Mouse (Mus musculus) neural tube, embryonic 14.5 days (tissue): ENCODE data around the gene Aff4. TPM values are rescaled to one million over a fixed set of nuclear protein-coding genes. Genes with fewer than 3 reads are reported as not detected.

Source experiments
- ATAC-seq: fragments of 200-750 bp; cut with Nextera tagmentation; 2 replicates; pipeline ENCODE4 v1.8.0; 2017; ENCODE audit warnings: low read depth, mild to moderate bottlenecking, moderate TSS enrichment, moderate library complexity
- H3K27ac ChIP-seq: fragments of 300-500 bp; sonication (generic); 2 replicates; pipeline ENCODE4 v1.5.1; 2014; ENCODE audit warnings: low read depth, mild to moderate bottlenecking, control low read depth, low read length, moderate library complexity, mixed read lengths
- H3K27me3 ChIP-seq: fragments of 300-500 bp; sonication (generic); 2 replicates; pipeline ENCODE4 v1.6.1; 2014; ENCODE audit warnings: low read length; ENCODE audit not compliant: control insufficient read depth, insufficient read depth
- H3K36me3 ChIP-seq: fragments of 300-500 bp; sonication (generic); 2 replicates; pipeline ENCODE4 v1.6.1; 2014; ENCODE audit warnings: low read length, mixed read lengths; ENCODE audit not compliant: control insufficient read depth, insufficient read depth
- H3K4me1 ChIP-seq: fragments of 300-500 bp; sonication (generic); 2 replicates; pipeline ENCODE4 v1.6.1; 2014; ENCODE audit warnings: low read length; ENCODE audit not compliant: control insufficient read depth, insufficient read depth
- H3K4me2 ChIP-seq: fragments of 300-500 bp; sonication (generic); 2 replicates; pipeline ENCODE4 v1.6.1; 2014; ENCODE audit warnings: mild to moderate bottlenecking, low read depth, low read length, control low read depth
- H3K4me3 ChIP-seq: fragments of 300-500 bp; sonication (generic); 2 replicates; pipeline ENCODE4 v1.5.1; 2014; ENCODE audit warnings: low read depth, low read length, control low read depth, mixed read lengths
- H3K9ac ChIP-seq: fragments of 300-500 bp; sonication (generic); replicated peaks from 2 replicates; pipeline ENCODE4 v1.6.1; 2014; ENCODE audit warnings: low read depth, mild to moderate bottlenecking, control low read depth, low read length, mixed read lengths
- H3K9me3 ChIP-seq: fragments of 300-500 bp; sonication (generic); 2 replicates; pipeline ENCODE4 v1.6.1; 2016; ENCODE audit warnings: low read length; ENCODE audit not compliant: control insufficient read depth
- WGBS: fragments of 180-500 bp; shearing (Covaris S2); extraction: QIAGEN DNeasy Blood & Tissue Kit; methylation state at CpG from one replicate; pipeline ENCODE4 v1.1.7; 2014; 5-methylcytosine and 5-hydroxymethylcytosine counted together
- polyA plus RNA-seq: library from polyadenylated mRNA; unstranded; fragments of >200 nt; fragmentation: Nextera tagmentation; extraction: Ambion mirVana; gene quantifications from 2 replicates; pipeline ENCODE4 v1.2.1, GENCODE M21; 2014

Aff4 gene
- polyA plus RNA-seq, 1 experiment from 2014 or later = 95.0 TPM

DNA sequence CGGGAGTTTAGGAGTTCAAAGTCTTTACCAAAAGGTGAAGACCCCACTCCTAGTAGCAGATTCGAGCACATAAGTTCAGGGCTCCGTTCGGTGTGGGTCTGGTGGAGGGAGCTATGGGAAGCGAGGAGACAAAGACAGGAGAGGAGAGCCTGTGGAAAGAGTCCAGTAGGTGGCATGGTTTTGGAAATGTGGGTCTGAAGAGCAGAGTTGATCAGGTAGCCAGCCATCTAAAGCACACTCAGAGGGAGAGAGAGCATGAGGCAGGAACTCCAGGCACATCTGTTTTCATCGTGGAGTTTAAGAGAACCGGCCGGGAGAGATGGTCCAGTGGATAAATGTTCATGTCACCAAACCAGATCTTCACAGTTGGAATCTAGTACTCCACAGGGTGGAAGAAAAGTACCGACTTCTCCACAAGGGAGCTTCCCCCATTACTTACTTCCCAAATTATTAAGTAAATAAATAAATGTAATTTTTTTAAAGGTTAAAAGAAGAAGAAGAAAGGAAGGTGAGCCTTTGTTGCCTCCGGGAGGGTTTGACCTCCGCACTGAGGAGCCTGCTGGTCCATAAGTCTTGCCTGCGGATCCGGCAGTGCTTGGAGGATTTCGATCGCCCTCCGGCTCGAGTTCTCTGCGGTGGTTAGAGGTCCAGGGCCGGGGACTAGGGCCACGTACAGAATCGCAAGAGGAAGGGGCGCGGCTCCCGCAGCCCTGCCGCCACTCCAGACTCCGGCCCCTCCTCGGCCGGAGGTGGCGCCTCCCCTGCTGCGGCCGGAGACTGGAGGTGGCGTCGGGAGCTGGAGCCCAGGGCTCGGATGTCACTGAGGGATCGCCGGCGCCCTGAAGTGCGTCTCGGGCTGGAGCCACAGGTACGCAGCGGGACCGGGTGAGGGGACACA lies 106.1 kb downstream of the Aff4 start, which contains the start of the genes Gm10447 and Shroom1:
Gm10447 (minus strand) TSS at position 637 of the 898 bp plus-strand sequence.
Shroom1 (plus strand) TSS at position 732 of the 898 bp plus-strand sequence.
- peaks cover 7% of the 10 kb centered on the region for H3K4me1 ChIP-seq
- H3K27ac ChIP-seq = no peak within 1 kb of the TSS
- no peaks in the 10 kb centered on the region for H3K9me3 ChIP-seq
- peak within 1 kb of the TSS; percentile 37 for H3K9ac ChIP-seq
- H3K4me3 ChIP-seq = peak within 1 kb of the TSS; percentile 42
- H3K27me3 ChIP-seq = peaks cover 19% of the 10 kb centered on the region
- no peaks in the 10 kb centered on the region for H3K36me3 ChIP-seq
- peak; percentile 24; the same call in 1 of the 2 replicates for ATAC-seq
- WGBS = 6% methylated on average over 42 of the region's 42 CpGs
- peak within 1 kb of the TSS; percentile 62 for H3K4me2 ChIP-seq

DNA sequence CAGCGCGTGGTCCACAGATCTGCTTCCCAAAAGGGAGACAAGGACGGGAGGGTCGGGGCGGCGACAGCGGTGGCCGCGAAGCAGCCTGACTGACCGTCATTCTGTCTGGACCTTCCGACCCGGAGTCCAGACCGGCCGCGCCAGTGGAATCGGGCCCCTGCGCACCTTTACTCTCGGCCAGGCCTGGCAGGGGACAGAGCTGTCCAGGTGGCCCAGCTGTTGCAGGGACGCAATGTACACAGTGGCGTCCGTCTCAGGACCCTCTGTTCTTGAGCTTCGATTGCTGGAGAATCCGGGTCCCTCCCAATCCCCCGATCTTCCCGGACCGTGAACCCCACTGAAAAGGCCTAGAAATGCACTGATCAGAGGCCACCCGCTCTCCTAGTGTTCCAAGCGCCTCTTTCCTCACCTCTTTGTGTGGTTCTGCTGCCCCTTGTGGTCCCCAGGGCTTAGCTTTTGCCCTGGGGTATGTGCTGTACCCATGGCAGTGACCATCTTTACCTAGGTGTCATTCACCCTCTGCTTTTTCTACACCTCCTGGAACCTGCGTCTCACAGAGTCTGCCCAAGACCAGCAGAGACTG lies 106.8 kb downstream of the Aff4 start:
- Histone ChIP-seq H3K4me3 (peak overlapping the region; percentile 42), H3K9ac (peak overlapping the region; percentile 37), H3K4me2 (peak overlapping the region; percentile 62), H3K27ac (no peak overlapping the region), H3K36me3 (no peaks in the 10 kb centered on the region), H3K27me3 (peaks cover 24% of the 10 kb centered on the region), H3K4me1 (peaks cover 7% of the 10 kb centered on the region), H3K9me3 (no peaks in the 10 kb centered on the region)
- 5% methylated on average over 29 of the region's 29 CpGs for WGBS
- 0 out of 2 replicates have a peak, but pooled peaks have one; percentile 28 for ATAC-seq

GRCm38 (mm10) chr11:53458996-53459395 lies 108.4 kb downstream of the Aff4 start:
- WGBS = 58% methylated on average over 3 of the region's 3 CpGs
- Histone ChIP-seq H3K9me3 (no peaks in the 10 kb centered on the region), H3K9ac (no peak overlapping the region), H3K4me1 (peaks cover 16% of the 10 kb centered on the region), H3K27ac (no peak overlapping the region), H3K4me2 (no peak overlapping the region), H3K27me3 (peaks cover 37% of the 10 kb centered on the region), H3K36me3 (no peaks in the 10 kb centered on the region), H3K4me3 (no peak overlapping the region)
- ATAC-seq = no peak

GRCm38 (mm10) chr11:53460192-53460591 lies 109.6 kb downstream of the Aff4 start:
- 80% methylated on average over 3 of the region's 3 CpGs for WGBS
- Histone ChIP-seq H3K27ac (no peak overlapping the region), H3K4me2 (no peak overlapping the region), H3K9me3 (no peaks in the 10 kb centered on the region), H3K4me3 (no peak overlapping the region), H3K36me3 (no peaks in the 10 kb centered on the region), H3K4me1 (peaks cover 16% of the 10 kb centered on the region), H3K9ac (no peak overlapping the region), H3K27me3 (peaks cover 47% of the 10 kb centered on the region)
- no peak for ATAC-seq

DNA sequence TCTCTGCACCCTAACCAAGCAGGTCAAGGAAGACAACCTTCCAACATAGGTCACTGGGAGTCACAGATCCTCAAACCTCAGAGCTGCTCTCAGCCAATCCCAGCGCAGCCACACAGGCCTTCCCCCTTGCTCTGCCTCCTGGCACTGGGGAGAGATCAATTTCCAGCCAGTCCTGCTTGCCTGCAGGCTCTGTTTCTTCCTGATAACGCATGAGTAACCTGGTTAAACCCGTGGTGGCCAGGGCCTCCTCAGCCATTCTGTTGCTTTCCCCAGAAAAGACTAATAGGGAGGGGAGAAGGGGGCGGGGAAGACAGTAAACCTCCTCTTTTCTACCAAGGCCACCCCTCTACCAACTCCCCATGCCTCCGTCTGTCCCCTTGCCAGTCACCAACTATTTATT lies 111.1 kb downstream of the Aff4 start:
- Histone ChIP-seq H3K9ac (no peak overlapping the region), H3K4me1 (peaks cover 19% of the 10 kb centered on the region), H3K36me3 (no peaks in the 10 kb centered on the region), H3K9me3 (no peaks in the 10 kb centered on the region), H3K4me2 (no peak overlapping the region), H3K27me3 (peaks cover 51% of the 10 kb centered on the region), H3K4me3 (no peak overlapping the region), H3K27ac (no peak overlapping the region)
- 17% methylated on average over 5 of the region's 5 CpGs for WGBS
- ATAC-seq = no peak

DNA sequence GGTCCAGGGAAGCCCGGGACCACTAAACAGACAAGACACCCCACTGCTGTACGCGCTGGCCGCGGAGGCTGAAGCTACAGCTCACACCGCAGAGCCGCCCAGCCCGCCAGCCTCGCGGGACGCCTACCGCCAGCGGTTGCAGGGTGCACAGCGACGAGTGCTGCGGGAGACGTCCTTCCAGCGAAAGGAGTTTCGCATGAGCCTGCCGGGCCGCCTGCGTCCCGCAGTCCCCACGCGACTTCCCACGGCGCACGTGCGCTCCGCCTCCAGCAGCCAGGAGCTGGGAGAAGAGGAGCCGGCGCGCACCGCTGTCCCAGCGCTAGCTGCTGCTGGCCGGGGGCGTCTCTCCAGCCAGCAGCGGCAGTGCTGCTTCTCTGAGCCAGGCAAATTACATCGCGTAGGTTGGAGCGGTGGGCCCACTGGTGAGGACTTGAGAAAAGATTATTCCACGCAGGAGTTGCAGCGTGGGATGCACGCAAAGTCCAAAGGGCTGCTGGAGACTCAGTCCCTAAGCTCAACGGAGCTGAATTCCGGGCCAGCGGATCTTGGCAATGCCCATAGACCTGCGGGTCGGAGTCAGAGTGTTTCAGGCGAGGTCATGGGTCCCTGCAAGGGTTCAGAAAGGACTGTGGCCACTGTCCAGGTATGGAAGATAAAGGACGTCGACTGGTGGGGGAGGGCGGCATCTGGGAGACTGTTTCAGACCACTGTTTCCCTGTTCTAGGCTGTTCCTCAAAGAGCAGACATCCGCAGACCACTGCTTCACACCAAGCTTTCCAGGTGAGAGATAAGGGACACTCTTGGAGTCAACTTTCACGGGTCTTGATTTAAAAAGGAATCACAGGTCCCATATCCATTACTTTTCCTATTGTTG lies 113.2 kb downstream of the Aff4 start:
- Histone ChIP-seq H3K27me3 (peaks cover 39% of the 10 kb centered on the region), H3K9ac (peak overlapping the region; percentile 46; the same call in 1 of the 2 replicates)
- peak; percentile 25; the same call in 1 of the 2 replicates for ATAC-seq

DNA sequence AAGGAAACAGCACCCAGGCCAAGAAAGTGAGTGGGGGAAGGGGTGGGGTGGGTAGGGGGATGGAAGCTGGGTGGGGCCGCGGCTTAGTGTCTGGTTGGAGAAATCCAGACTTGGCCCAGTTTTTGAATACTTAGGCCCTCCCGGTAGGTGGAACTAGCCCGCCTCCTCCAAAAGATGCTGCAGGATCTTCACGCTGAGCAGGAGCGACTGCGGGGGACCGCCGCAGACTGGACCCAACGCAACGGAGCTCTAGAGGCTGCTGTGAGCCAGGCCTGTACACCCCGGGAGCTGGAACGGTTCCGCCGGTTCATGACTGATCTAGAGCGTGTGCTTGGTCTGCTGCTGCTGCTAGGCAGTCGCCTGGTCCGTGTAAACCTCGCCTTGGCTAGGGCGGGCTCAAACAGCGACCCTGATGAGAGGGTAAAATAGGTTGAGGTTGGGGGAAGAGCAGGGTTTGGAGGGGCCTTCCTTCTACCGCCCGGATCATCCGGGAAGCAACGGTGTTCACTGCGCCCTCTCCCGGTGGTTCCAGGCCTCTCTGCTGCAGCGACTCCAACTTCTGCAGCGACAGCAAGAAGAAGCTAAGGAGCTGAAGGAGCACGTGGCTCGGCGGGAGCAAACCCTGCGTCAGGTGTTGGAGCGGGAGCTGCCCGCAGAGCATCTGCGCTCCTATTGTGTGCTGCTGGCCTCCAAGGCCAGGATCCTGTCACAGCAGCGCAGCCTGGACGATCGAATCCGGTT lies 115.8 kb downstream of the Aff4 start:
- no peaks in the 10 kb centered on the region for H3K36me3 ChIP-seq
- H3K27me3 ChIP-seq = peaks cover 36% of the 10 kb centered on the region
- 7% methylated on average over 40 of the region's 40 CpGs for WGBS
- peak overlapping the region; percentile 50 for H3K4me2 ChIP-seq
- 0 out of 2 replicates have a peak overlapping the region, but pooled peaks have one; percentile 18 for H3K9ac ChIP-seq
- H3K4me1 ChIP-seq = peaks cover 20% of the 10 kb centered on the region
- no peaks in the 10 kb centered on the region for H3K9me3 ChIP-seq
- H3K4me3 ChIP-seq = peak overlapping the region; percentile 22
- ATAC-seq = peak; percentile 41; the same call in 1 of the 2 replicates
- H3K27ac ChIP-seq = no peak overlapping the region

More for the DNA sequence above, 113.2 kb downstream of the Aff4 start:
- Histone ChIP-seq H3K36me3 (no peaks in the 10 kb centered on the region), H3K4me3 (peak overlapping the region; percentile 35), H3K27ac (no peak overlapping the region), H3K9me3 (no peaks in the 10 kb centered on the region), H3K4me1 (peaks cover 12% of the 10 kb centered on the region), H3K4me2 (peak overlapping the region; percentile 75)
- 7% methylated on average over 55 of the region's 55 CpGs for WGBS
